Mouse (Mus musculus) gastrocnemius, postnatal 4 days (tissue): ENCODE measurements around the gene Sytl1. TPM values are rescaled to one million over a fixed set of nuclear protein-coding genes. Genes with fewer than 3 reads are reported as not detected.

Experiments used
- DNase-seq, 2 experiments: peaks; one replicate each; pipeline ENCODE4 v3.0.0; 2021 to 2022; ENCODE audit warnings: low spot score in 2 of 2, mixed read lengths in 2 of 2
- total RNA-seq, 2 experiments: library from RNA; stranded (reverse); gene quantifications; 2 replicates each; pipeline ENCODE4 v1.2.3; 2021

Sytl1 gene
- total RNA-seq, 2 experiments from 2014 or later = 1.0 TPM

- DNase-seq = no peak
These were observed 49.3 kb downstream of the Sytl1 start for GRCm38 (mm10) chr4:133213661-133214060.

- no peak for DNase-seq
These were observed 49.7 kb downstream of the Sytl1 start for GRCm38 (mm10) chr4:133213268-133213590.

- peak; percentile 71 to 80 for DNase-seq
These were observed 50.2 kb downstream of the Sytl1 start for GRCm38 (mm10) chr4:133212562-133213267.

GRCm38 (mm10) chr4:133211751-133212561 lies 51.0 kb downstream of the Sytl1 start, which contains the start of the genes Cd164l2 and Gpr3:
Gene Cd164l2, plus strand, starts transcription at chr4:133212131.
Gene Gpr3, minus strand, starts transcription at chr4:133212536.
- peak in 1 of 2 experiments; percentile 9 for DNase-seq

- DNase-seq = no peak
These were observed 52.0 kb downstream of the Sytl1 start for GRCm38 (mm10) chr4:133210788-133211390.

GRCm38 (mm10) chr4:133210023-133210787 lies 52.7 kb downstream of the Sytl1 start:
- no peak for DNase-seq

- no peak for DNase-seq
These were observed 53.5 kb downstream of the Sytl1 start for GRCm38 (mm10) chr4:133209366-133209765.

- DNase-seq = no peak
These were observed 58.5 kb downstream of the Sytl1 start for GRCm38 (mm10) chr4:133204379-133204778.

GRCm38 (mm10) chr4:133203591-133203990 lies 59.3 kb downstream of the Sytl1 start:
- DNase-seq = no peak

Other genes starting within 250 kb of the Sytl1 start
- gene Wasf2, start 132.6 kb downstream of the Sytl1 start, total RNA-seq = 100 to 1,000 TPM; 110 TPM
- under 1 TPM in 1 of 2 experiments, not detected in 1; 0.74 TPM for gene Cd164l2, start 51.0 kb downstream of the Sytl1 start, total RNA-seq
- gene Gpr3, start 50.6 kb downstream of the Sytl1 start, total RNA-seq = not detected
- 1 to 10 TPM; 2.3 to 2.6 TPM for gene Map3k6, start 22.3 kb downstream of the Sytl1 start, total RNA-seq
- gene Tmem222, start 14.7 kb upstream of the Sytl1 start, total RNA-seq = 10 to 100 TPM; 28.7 to 29.1 TPM
- 10 to 100 TPM; 43.1 to 45.0 TPM for gene Wdtc1, start 90.4 kb upstream of the Sytl1 start, total RNA-seq
- 10 to 100 TPM; 24.1 to 24.4 TPM for gene Slc9a1, start 106.6 kb upstream of the Sytl1 start, total RNA-seq
- under 1 TPM; 0.57 to 0.74 TPM for gene Tent5b, start 217.0 kb upstream of the Sytl1 start, total RNA-seq
- 1 to 10 TPM; 3.4 to 4.6 TPM for gene Trnp1, start 235.4 kb upstream of the Sytl1 start, total RNA-seq